Mouse (Mus musculus) CD4-positive, CD25-positive, alpha-beta regulatory T cell, adult 9 weeks (primary cell): ENCODE results near the gene Olfr1232. TPM values are rescaled to one million over a fixed set of nuclear protein-coding genes. Genes with fewer than 3 reads are reported as not detected.

Experiments
- polyA plus RNA-seq: library from polyadenylated mRNA; unstranded; fragments of 100-300 nt; shearing (Covaris generic); gene quantifications from one replicate; pipeline ENCODE4 v1.2.1, GENCODE M21; 2017

Olfr1232 gene
- polyA plus RNA-seq, result not detected

GRCm38 (mm10) chr2:89329575-89329974, at the start of gene Olfr1232:
TSS of gene Olfr1232 (minus strand) at chr2:89329675.

DNA sequence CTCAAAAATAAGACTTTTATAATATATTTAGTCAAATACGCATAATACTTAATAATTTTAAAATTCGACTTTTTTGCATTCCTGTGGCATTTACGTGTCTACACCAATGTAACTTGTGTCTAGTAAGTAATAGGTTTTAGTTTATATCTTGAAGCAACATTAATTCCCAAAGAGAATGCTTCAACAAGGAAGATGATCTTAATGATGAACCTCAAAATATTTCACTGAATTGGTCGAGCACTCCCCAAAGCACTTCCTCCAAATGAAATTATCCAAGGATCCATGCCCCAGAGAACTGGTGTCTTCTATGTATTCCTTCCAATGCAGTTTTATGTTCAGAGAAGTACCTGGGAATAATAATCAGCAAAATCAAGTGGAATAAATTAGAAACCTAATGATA, 35.3 kb upstream of the Olfr1232 start, which contains the start of gene Olfr1234:
Gene Olfr1234 (minus strand): TSS at position 101 of the 400 bp plus-strand sequence.

GRCm38 (mm10) chr2:89342298-89342697, 12.8 kb upstream of the Olfr1232 start, which contains the start of gene Olfr1233:
TSS of gene Olfr1233 (minus strand) at chr2:89342398.

DNA sequence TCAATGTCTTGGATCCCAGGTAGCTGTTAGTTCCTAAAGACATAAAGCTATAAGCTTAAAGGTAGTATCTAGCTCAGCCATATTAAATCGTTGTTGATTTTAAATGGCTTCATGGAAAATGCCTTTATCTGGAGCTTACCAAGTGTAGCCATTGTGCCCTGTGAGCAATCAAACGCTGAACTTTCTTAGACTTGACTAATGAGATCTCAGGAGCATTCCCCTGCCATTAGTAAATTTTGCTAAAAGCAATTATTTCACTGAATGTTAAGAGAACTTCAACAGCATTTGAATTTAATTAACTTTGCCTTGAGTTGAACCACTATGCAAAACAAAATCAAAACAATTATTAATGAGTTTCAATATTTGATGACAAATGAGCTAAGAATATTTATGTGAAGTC, 22.5 kb downstream of the Olfr1232 start, which contains the start of gene Olfr1231:
Gene Olfr1231 (minus strand): TSS at position 101 of the 400 bp plus-strand sequence.

DNA sequence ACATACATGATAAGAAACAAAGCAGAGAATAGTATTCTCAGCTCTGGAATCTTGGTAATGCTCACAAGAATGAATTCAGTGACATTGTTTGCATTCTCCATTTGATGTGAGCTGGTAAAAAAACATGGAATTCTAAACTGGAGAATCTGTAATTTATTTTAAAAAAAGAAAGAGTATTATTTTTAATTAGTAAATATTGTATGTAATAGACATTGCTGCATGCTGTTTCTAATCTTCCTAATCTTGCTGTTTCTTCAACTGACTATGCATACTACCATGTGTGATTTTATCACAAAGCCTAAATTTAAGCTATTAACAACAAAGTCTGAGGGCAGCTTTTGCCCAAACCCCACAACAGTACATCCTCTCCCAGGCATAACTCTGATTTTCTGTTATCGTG, 32.3 kb downstream of the Olfr1232 start, which contains the start of gene Olfr1230:
Gene Olfr1230 (minus strand): TSS at position 101 of the 400 bp plus-strand sequence.

DNA sequence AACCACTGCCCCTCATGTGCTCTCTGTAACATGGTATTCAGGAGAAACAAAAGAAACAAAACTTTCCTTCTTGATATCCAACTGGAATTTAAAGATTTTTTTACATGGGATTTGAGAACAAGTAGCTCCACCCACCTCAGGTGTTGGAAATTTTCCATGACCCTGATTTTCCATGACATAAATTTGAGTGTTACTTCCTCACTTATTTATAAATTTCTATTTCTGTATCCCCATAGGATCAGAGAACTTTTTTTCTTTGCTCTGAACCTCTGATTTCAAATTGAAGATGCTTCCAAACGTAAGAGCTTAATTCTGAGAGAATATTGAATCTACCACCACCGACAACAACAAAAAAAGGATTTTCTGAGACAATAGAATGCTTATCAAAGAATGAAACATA, 41.6 kb downstream of the Olfr1232 start, which contains the start of gene Olfr1229:
Gene Olfr1229 (minus strand): TSS at position 101 of the 400 bp plus-strand sequence.

Other genes starting within 250 kb of the Olfr1232 start
- not detected for gene Olfr1219, start 246.2 kb downstream of the Olfr1232 start, polyA plus RNA-seq
- gene Olfr1220, start 222.8 kb downstream of the Olfr1232 start, polyA plus RNA-seq, result not detected
- gene Olfr1221, start 212.4 kb downstream of the Olfr1232 start, polyA plus RNA-seq, result not detected
- gene Olfr1222, start 196.6 kb downstream of the Olfr1232 start, polyA plus RNA-seq, result not detected
- gene Olfr1223, start 178.1 kb downstream of the Olfr1232 start, polyA plus RNA-seq, result not detected
- gene Olfr1224-ps1, start 165.6 kb downstream of the Olfr1232 start, polyA plus RNA-seq, result not detected
- not detected for gene Olfr1225, start 155.0 kb downstream of the Olfr1232 start, polyA plus RNA-seq
- gene Olfr1226, start 129.6 kb downstream of the Olfr1232 start, polyA plus RNA-seq, result not detected
- not detected for gene Olfr1228, start 75.6 kb downstream of the Olfr1232 start, polyA plus RNA-seq
- gene Olfr1229, start 41.7 kb downstream of the Olfr1232 start, polyA plus RNA-seq, result not detected
- gene Olfr1230, start 32.4 kb downstream of the Olfr1232 start, polyA plus RNA-seq, result not detected
- not detected for gene Olfr1231, start 22.6 kb downstream of the Olfr1232 start, polyA plus RNA-seq
- not detected for gene Olfr1233, start 12.7 kb upstream of the Olfr1232 start, polyA plus RNA-seq
- not detected for gene Olfr1234, start 35.2 kb upstream of the Olfr1232 start, polyA plus RNA-seq
- not detected for gene Olfr1238, start 80.0 kb upstream of the Olfr1232 start, polyA plus RNA-seq
- not detected for gene Olfr1239, start 90.7 kb upstream of the Olfr1232 start, polyA plus RNA-seq
- gene Olfr1240, start 113.3 kb upstream of the Olfr1232 start, polyA plus RNA-seq, result not detected
- gene Olfr1241, start 157.5 kb upstream of the Olfr1232 start, polyA plus RNA-seq, result not detected
- gene Olfr1242, start 168.7 kb upstream of the Olfr1232 start, polyA plus RNA-seq, result not detected
- gene Olfr1243, start 201.8 kb upstream of the Olfr1232 start, polyA plus RNA-seq, result not detected
- not detected for gene Olfr1245, start 248.8 kb upstream of the Olfr1232 start, polyA plus RNA-seq